Mouse (Mus musculus) megakaryocyte, embryonic 14.5 days (primary cell): ENCODE data around the gene Tmem184b.

Experiments
- FLI1 ChIP-seq: IDR thresholded peaks from 2 replicates; pipeline ENCODE4 v1.6.1; 2012; ENCODE audit warnings: low read length, inconsistent platforms, mixed read lengths
- GATA1 ChIP-seq: IDR thresholded peaks from 3 replicates; pipeline ENCODE4 v1.6.1; 2012; ENCODE audit warnings: mixed read lengths, low read length, inconsistent platforms, borderline replicate concordance

GRCm38 (mm10) chr15:79387611-79388010 is 15.8 kb downstream of the Tmem184b start:
- TF ChIP-seq GATA1 (no peak), FLI1 (no peak)
